Mouse (Mus musculus) heart, embryonic 14.5 days (tissue): ENCODE measurements around the gene Tusc1. TPM values are rescaled to one million over a fixed set of nuclear protein-coding genes. Genes with fewer than 3 reads are reported as not detected.

Source experiments
- ATAC-seq: fragments of 200-750 bp; cut with Nextera tagmentation; 2 replicates; pipeline ENCODE4 v1.8.0; 2017; ENCODE audit warnings: low read depth, moderate TSS enrichment; ENCODE audit not compliant: insufficient number of reproducible peaks, insufficient read depth, low FRiP score
- H3K27ac ChIP-seq, 2 experiments: fragments of 200-500 bp in 1 of 2; fragments of 300-500 bp in 1 of 2; sonication (generic) in 1 of 2; replicated peaks in 1 of 2; 2 replicates each; pipeline ENCODE4 v1.5.1; 2012 to 2014; ENCODE audit warnings: low read depth in 2 of 2, low read length in 2 of 2, control low read depth in 1 of 2, mild to moderate bottlenecking in 1 of 2, mixed read lengths in 1 of 2; ENCODE audit not compliant: control insufficient read depth in 1 of 2, insufficient read depth in 1 of 2
- H3K27me3 ChIP-seq: fragments of 300-500 bp; sonication (generic); 2 replicates; pipeline ENCODE4 v1.6.1; 2014; ENCODE audit warnings: mild to moderate bottlenecking, low read length, control low read depth; ENCODE audit not compliant: control insufficient read depth, insufficient read depth
- H3K36me3 ChIP-seq: fragments of 300-500 bp; sonication (generic); 2 replicates; pipeline ENCODE4 v1.6.1; 2014; ENCODE audit warnings: mild to moderate bottlenecking, control low read depth, low read length, mixed read lengths; ENCODE audit not compliant: control insufficient read depth, insufficient read depth
- H3K4me1 ChIP-seq, 2 experiments: fragments of 200-500 bp in 1 of 2; fragments of 300-500 bp in 1 of 2; sonication (generic) in 1 of 2; 2 replicates each; pipeline ENCODE4 v1.6.1; 2012 to 2014; ENCODE audit warnings: low read length in 2 of 2, control low read depth in 1 of 2, mixed read lengths in 1 of 2; ENCODE audit not compliant: control insufficient read depth in 2 of 2, insufficient read depth in 2 of 2
- H3K4me2 ChIP-seq: fragments of 300-500 bp; sonication (generic); 2 replicates; pipeline ENCODE4 v1.6.1; 2014; ENCODE audit warnings: mild to moderate bottlenecking, low read length
- H3K4me3 ChIP-seq, 2 experiments: fragments of 200-500 bp in 1 of 2; fragments of 300-500 bp in 1 of 2; sonication (generic) in 1 of 2; 2 replicates each; pipeline ENCODE4 v1.5.1; 2012 to 2014; ENCODE audit warnings: low read length in 2 of 2, mild to moderate bottlenecking in 2 of 2, control low read depth in 1 of 2, low read depth in 1 of 2, moderate library complexity in 1 of 2; ENCODE audit not compliant: control insufficient read depth in 1 of 2, insufficient read depth in 1 of 2
- H3K9ac ChIP-seq: fragments of 300-500 bp; sonication (generic); 2 replicates; pipeline ENCODE4 v1.6.1; 2014; ENCODE audit warnings: mild to moderate bottlenecking, low read length
- H3K9me3 ChIP-seq: fragments of 300-500 bp; sonication (generic); 2 replicates; pipeline ENCODE4 v1.6.1; 2016; ENCODE audit warnings: low read length, control low read depth; ENCODE audit not compliant: control insufficient read depth
- WGBS: fragments of 180-500 bp; shearing (Covaris S2); extraction: QIAGEN DNeasy Blood & Tissue Kit; methylation state at CpG from one replicate; pipeline ENCODE4 v1.1.7; 2014; 5-methylcytosine and 5-hydroxymethylcytosine counted together
- polyA plus RNA-seq: library from polyadenylated mRNA; unstranded; fragments of >200 nt; fragmentation: Nextera tagmentation; extraction: Ambion mirVana; gene quantifications from 2 replicates; pipeline ENCODE4 v1.2.1, GENCODE M21; 2014

Tusc1 gene
- polyA plus RNA-seq, 1 experiment from 2014 or later, result 7.6 TPM

GRCm38 (mm10) chr4:93286065-93286464 is 49.2 kb downstream of the Tusc1 start:
- H3K27me3 ChIP-seq, result no peaks in the 10 kb centered on the region
- H3K27ac ChIP-seq, result no peak overlapping the region
- H3K9ac ChIP-seq, result no peak overlapping the region
- WGBS, result 91% methylated on average over 4 of the region's 4 CpGs
- no peaks in the 10 kb centered on the region for H3K9me3 ChIP-seq
- no peak for ATAC-seq
- H3K4me1 ChIP-seq, result no peaks in the 10 kb centered on the region
- H3K4me3 ChIP-seq, result no peak overlapping the region
- no peaks in the 10 kb centered on the region for H3K36me3 ChIP-seq
- no peak overlapping the region for H3K4me2 ChIP-seq
